In genomic region chr4:120928686-120929085, GRCm38 (mm10) we compare ENCODE assay signal across 14 mouse cellular contexts. TPM values are rescaled to one million over a fixed set of nuclear protein-coding genes. Genes with fewer than 3 reads are reported as not detected.
DNase-seq lines count a peak whose midpoint lies in the region; ATAC-seq and TF ChIP-seq lines count a peak whose summit lies in the region.
"Had no signal": no experiment of that assay in that cellular context is flagged by ENCODE, and none has a peak within 500 bp of the region (broad histone marks: within the 10 kb centered on the region; RNA-seq: fewer than 3 reads in every experiment).

No protein-coding gene starts in this region.

- peak; percentile 33 for TF ChIP-seq CTCF in intestine, postnatal 0 days (IDR thresholded peaks at IDR 0.05; ENCODE audit: low read depth)
- peak; percentile 37 for TF ChIP-seq CTCF in lung, postnatal 0 days (IDR thresholded peaks at IDR 0.05)

- no peak overlapping the region for H3K9ac ChIP-seq in intestine, postnatal 0 days (ENCODE audit: low read depth, low read length)
- no peak overlapping the region for H3K9ac ChIP-seq in intestine, embryonic 15.5 days
- H3K9ac ChIP-seq in lung, postnatal 0 days (replicated peaks; ENCODE audit: low read depth): no peak overlapping the region
- H3K9ac ChIP-seq: liver, embryonic 13.5 days had no signal

- H3K4me2 ChIP-seq in intestine, postnatal 0 days (replicated peaks; ENCODE audit: low read depth): no peak overlapping the region
- H3K4me2 ChIP-seq in intestine, embryonic 15.5 days (replicated peaks): no peak overlapping the region
- no peak overlapping the region for H3K4me2 ChIP-seq in lung, postnatal 0 days (replicated peaks; ENCODE audit: low read depth, low read length)
- H3K4me2 ChIP-seq: liver, embryonic 13.5 days had no signal

- peak; percentile 52 for DNase-seq in adrenal gland, postnatal 10 days
- DNase-seq in adrenal gland, adult 8-10 months: no peak
- no peak for DNase-seq in lung, postnatal 0 days (ENCODE audit: low spot score)
- no peak for DNase-seq in lung, postnatal 25 days (ENCODE audit: low spot score)
- peak; percentile 54 for DNase-seq in lung, postnatal 10 days
- DNase-seq in spleen, adult 18-20 months: no peak
- DNase-seq: cerebellum, adult 11 months; heart, postnatal 36 days; liver, embryonic 13.5 days; thymus, postnatal 14 days had no signal

- H3K27me3 ChIP-seq in intestine, postnatal 0 days (replicated peaks; ENCODE audit: control insufficient read depth, insufficient read depth, low read length): no peaks in the 10 kb centered on the region
- no peaks in the 10 kb centered on the region for H3K27me3 ChIP-seq in intestine, embryonic 15.5 days (replicated peaks)
- no peaks in the 10 kb centered on the region for H3K27me3 ChIP-seq in lung, postnatal 0 days (replicated peaks; ENCODE audit: insufficient read depth, low read length)
- H3K27me3 ChIP-seq: liver, embryonic 13.5 days had no signal

- H3K27ac ChIP-seq in intestine, postnatal 0 days (ENCODE audit: low read depth, low read length): no peak overlapping the region
- no peak overlapping the region for H3K27ac ChIP-seq in intestine, embryonic 15.5 days
- no peak overlapping the region for H3K27ac ChIP-seq in lung, postnatal 0 days (ENCODE audit: low read length)
- H3K27ac ChIP-seq: embryonic facial prominence, embryonic 10.5 days; forebrain, embryonic 10.5 days; liver, embryonic 13.5 days had no signal

- ATAC-seq in intestine, postnatal 0 days: no peak
- no peak for ATAC-seq in intestine, embryonic 15.5 days
- ATAC-seq in lung, postnatal 0 days: no peak

- WGBS in intestine, postnatal 0 days: 79% methylated on average over 3 of the region's 3 CpGs
- WGBS in intestine, embryonic 15.5 days: 76% methylated on average over 3 of the region's 3 CpGs
- 78% methylated on average over 3 of the region's 3 CpGs for whole genome bisulfite sequencing in lung, postnatal 0 days

- H3K4me3 ChIP-seq in intestine, postnatal 0 days (ENCODE audit: low read depth, low read length): no peak overlapping the region
- no peak overlapping the region for H3K4me3 ChIP-seq in intestine, embryonic 15.5 days (replicated peaks)
- no peak overlapping the region for H3K4me3 ChIP-seq in lung, postnatal 0 days (ENCODE audit: low read depth, low read length)
- H3K4me3 ChIP-seq: embryonic facial prominence, embryonic 10.5 days; forebrain, embryonic 10.5 days; liver, embryonic 13.5 days had no signal

- H3K4me1 ChIP-seq in intestine, postnatal 0 days (replicated peaks; ENCODE audit: control insufficient read depth, insufficient read depth, low read length): no peaks in the 10 kb centered on the region; the same call in 1 of the 2 replicates
- no peaks in the 10 kb centered on the region; the same call in 1 of the 2 replicates for H3K4me1 ChIP-seq in intestine, embryonic 15.5 days (replicated peaks)
- H3K4me1 ChIP-seq in lung, postnatal 0 days (ENCODE audit: insufficient read depth, low read depth, low read length): peaks cover 3% of the 10 kb centered on the region; the same call in 1 of the 2 replicates

- H3K9me3 ChIP-seq in intestine, postnatal 0 days (ENCODE audit: control insufficient read depth): no peaks in the 10 kb centered on the region
- H3K9me3 ChIP-seq in intestine, embryonic 15.5 days: no peaks in the 10 kb centered on the region
- H3K9me3 ChIP-seq in lung, postnatal 0 days (ENCODE audit: low read length): 0 out of 2 replicates have a peak, but pooled peaks cover 5% of the 10 kb centered on the region

- TF ChIP-seq EP300 in lung, postnatal 0 days (IDR thresholded peaks at IDR 0.05): no peak

- peaks cover 11% of the 10 kb centered on the region; the same call in 1 of the 2 replicates for H3K36me3 ChIP-seq in intestine, postnatal 0 days (ENCODE audit: control insufficient read depth, insufficient read depth)
- H3K36me3 ChIP-seq in intestine, embryonic 15.5 days: 0 out of 2 replicates have a peak, but pooled peaks cover 4% of the 10 kb centered on the region
- H3K36me3 ChIP-seq in lung, postnatal 0 days (ENCODE audit: insufficient read depth, low read length): no peaks in the 10 kb centered on the region; the same call in 1 of the 2 replicates

RNA-seq across cellular contexts. Expression of gene Exo5, which starts 3.9 kb away (rescaled TPM):
- total RNA-seq in adrenal gland, postnatal 10 days (2021): 10 to 100 TPM in 1 of 2 experiments, 1 to 10 TPM in 1; 9.7 to 13.4 TPM
- total RNA-seq in adrenal gland, adult 8-10 months (2022): 10 to 100 TPM in 2 of 4 experiments, 1 to 10 TPM in 2; 7.9 to 13.4 (median 10.7) TPM
- polyA plus RNA-seq in intestine, postnatal 0 days (2015; fragmentation: Nextera tagmentation; extraction: Ambion mirVana): 12.3 and 12.6 TPM in 2 replicates
- 23.8 and 25.3 TPM in 2 replicates for polyA plus RNA-seq in intestine, embryonic 15.5 days (2015; fragmentation: Nextera tagmentation; extraction: Ambion mirVana)
- 12.6 and 13.1 TPM in 2 replicates for polyA plus RNA-seq in lung, postnatal 0 days (2015; fragmentation: Nextera tagmentation; extraction: Ambion mirVana)

RNA-seq across cellular contexts. Expression of gene Zfp69, which starts 22.8 kb away (rescaled TPM):
- 1 to 10 TPM; 3.5 to 3.6 TPM for total RNA-seq in adrenal gland, postnatal 10 days (2021)
- 1 to 10 TPM; 1.5 to 3.4 (median 2.9) TPM for total RNA-seq in adrenal gland, adult 8-10 months (2022)
- polyA plus RNA-seq in intestine, postnatal 0 days (2015; fragmentation: Nextera tagmentation; extraction: Ambion mirVana): 2.2 and 2.6 TPM in 2 replicates
- 6.0 and 6.3 TPM in 2 replicates for polyA plus RNA-seq in intestine, embryonic 15.5 days (2015; fragmentation: Nextera tagmentation; extraction: Ambion mirVana)
- polyA plus RNA-seq in lung, postnatal 0 days (2015; fragmentation: Nextera tagmentation; extraction: Ambion mirVana): 6.7 TPM in 2 replicates

Comparison
In these comparisons a context has a peak if more than half of its experiments do, and no peak if none do; other contexts are left out.
1. DNase-seq: peak in adrenal gland, postnatal 10 days (single experiment) and lung, postnatal 10 days (single experiment); none in adrenal gland, adult 8-10 months (single experiment), lung, postnatal 0 days (single experiment), lung, postnatal 25 days (single experiment) and spleen, adult 18-20 months (0 of 2).